Mouse (Mus musculus) lung, adult 18-20 months (tissue): ENCODE data around the gene Nbdy.

Source experiments
- DNase-seq, 2 experiments: peaks; one replicate each; pipeline ENCODE4 v3.0.0; 2022; ENCODE audit warnings: mixed read lengths in 2 of 2

Nbdy gene

GRCm38 (mm10) chrX:153723110-153723916 is at the start of gene Nbdy:
Gene Nbdy (plus strand): TSS chrX:153723590.
- peak; percentile 48 to 49 for DNase-seq

DNA sequence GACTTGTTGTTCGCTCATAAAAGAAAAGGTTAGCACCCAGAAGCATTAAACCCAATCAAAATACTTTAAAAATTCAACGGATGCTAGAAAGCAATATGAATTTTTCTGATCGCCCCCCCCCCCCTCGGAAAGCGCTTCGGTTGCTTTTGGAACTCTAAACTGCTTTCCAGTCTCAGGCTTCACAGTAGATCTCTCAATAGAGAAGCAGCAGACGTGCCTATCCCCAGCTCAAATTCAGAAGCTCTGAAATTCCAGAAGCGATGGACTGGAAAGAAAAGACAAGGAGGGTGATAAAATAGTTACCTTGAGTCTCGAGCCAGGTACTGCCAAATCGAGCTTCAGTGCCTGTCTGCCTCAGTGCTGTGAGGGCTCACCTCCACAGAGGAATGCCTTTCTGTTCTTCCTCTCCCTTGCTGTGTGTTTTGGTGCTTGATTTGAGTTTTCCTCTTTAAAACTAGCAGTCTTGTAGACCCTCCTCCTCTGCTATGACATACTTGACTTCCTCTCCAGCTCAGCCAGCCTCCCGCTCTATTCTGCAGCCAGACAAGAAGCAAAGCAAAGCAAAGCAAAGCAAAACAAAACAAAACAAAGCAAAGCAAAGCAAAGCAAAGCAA is 27.5 kb upstream of the Nbdy start, which contains the start of gene Kctd12b:
TSS of gene Kctd12b (minus strand) at position 610 of the 614 bp plus-strand sequence.
- DNase-seq, result peak in 1 of 2 experiments; percentile 5

GRCm38 (mm10) chrX:153700463-153700862 is 22.9 kb upstream of the Nbdy start:
- DNase-seq, result no peak

DNA sequence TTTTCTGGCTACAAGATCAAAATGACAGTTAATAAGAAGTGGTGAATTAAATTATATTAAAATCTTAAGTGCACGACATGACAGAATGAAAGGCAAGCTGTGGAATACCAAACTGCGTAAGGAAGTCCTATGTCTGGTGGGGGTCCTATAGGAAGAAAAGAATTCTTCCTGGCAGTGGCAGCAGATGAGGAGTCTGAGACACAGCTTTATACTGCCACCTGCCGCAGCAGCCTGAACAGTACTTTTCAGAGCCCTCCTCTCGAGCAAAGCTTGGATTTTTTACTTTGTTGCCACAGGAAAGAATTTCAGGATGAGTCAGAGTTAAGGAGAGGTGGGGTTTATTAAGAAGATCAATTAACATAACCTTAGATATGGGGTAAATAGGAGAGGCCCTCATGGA is 15.7 kb upstream of the Nbdy start:
- peak in 1 of 2 experiments; percentile 7 for DNase-seq

DNA sequence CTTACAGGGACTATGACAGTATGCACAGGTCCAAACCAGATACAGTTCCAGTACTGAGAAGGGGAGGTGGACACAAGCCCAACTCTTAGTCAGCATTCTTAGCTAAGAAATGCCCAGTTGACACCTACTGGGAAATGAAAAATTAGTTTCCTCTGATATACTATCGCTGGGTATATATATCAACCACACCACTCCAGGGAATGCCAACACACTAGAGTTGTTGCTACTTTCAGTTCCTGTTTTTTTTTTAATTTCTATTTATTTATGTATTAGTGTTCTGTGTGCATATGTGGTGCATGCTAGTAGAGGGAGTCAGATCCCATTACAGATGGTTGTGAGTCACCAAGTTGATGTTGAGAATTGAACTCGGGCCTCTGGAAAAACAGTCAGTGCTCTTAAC is 6.7 kb upstream of the Nbdy start:
- DNase-seq, result no peak

- peak in 1 of 2 experiments; percentile 6 for DNase-seq
Measured at GRCm38 (mm10) chrX:153719602-153720001, 3.8 kb upstream of the Nbdy start.

- DNase-seq, result no peak
Measured at GRCm38 (mm10) chrX:153724400-153724799, 1.0 kb downstream of the Nbdy start.

GRCm38 (mm10) chrX:153735697-153736096 is 12.3 kb downstream of the Nbdy start:
- DNase-seq, result no peak

GRCm38 (mm10) chrX:153742493-153742892 is 19.1 kb downstream of the Nbdy start:
- no peak for DNase-seq

DNA sequence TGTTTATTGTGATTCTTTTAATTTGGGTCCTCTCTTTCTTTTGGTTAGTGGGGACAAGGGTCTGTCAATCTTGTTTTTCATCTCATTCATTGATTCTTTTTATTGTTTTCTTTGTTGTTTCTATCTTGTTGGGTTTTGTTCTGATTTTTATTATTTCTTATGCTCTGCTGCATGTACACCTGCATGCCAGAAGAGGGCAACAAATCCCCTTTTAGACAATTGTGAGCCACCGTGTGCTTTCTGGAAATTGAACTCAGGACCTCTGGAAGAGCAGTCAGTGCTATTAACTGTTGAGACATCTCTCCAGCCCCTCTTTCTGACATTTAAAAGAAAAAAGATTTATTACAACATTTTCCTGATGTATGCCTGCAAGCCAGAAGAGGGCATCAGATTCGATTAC is 25.8 kb downstream of the Nbdy start:
- DNase-seq, result no peak
